Mouse (Mus musculus) liver, adult 2 months (tissue): ENCODE measurements around the gene Sdk2. TPM values are rescaled to one million over a fixed set of nuclear protein-coding genes. Genes with fewer than 3 reads are reported as not detected.

Source experiments
- DNase-seq: peaks from one replicate; pipeline ENCODE4 v3.0.0-alpha.2; 2011; ENCODE audit warnings: low read depth, low spot score; ENCODE audit errors: extremely low read depth
- H3K27ac ChIP-seq: fragments of 200-500 bp; replicated peaks from 2 replicates; pipeline ENCODE4 v1.5.1; 2012; ENCODE audit warnings: low read depth, mild to moderate bottlenecking, control low read depth, inconsistent platforms, low read length; ENCODE audit not compliant: insufficient read depth
- H3K27me3 ChIP-seq: fragments of 200-500 bp; 2 replicates; pipeline ENCODE4 v1.6.1; 2012; ENCODE audit warnings: mild to moderate bottlenecking, moderate library complexity, low read length, inconsistent platforms; ENCODE audit not compliant: control insufficient read depth, insufficient read depth
- H3K36me3 ChIP-seq: fragments of 200-500 bp; 2 replicates; pipeline ENCODE4 v1.6.1; 2012; ENCODE audit warnings: low read length, inconsistent platforms; ENCODE audit not compliant: control insufficient read depth, insufficient read depth
- H3K4me1 ChIP-seq: fragments of 200-500 bp; 2 replicates; pipeline ENCODE4 v1.6.1; 2011; ENCODE audit warnings: low read length; ENCODE audit not compliant: control insufficient read depth, insufficient read depth
- H3K4me3 ChIP-seq: fragments of 200-500 bp; 2 replicates; pipeline ENCODE4 v1.5.1; 2011; ENCODE audit warnings: low read depth, mild to moderate bottlenecking, control low read depth, low read length, moderate library complexity; ENCODE audit not compliant: insufficient read depth
- H3K79me2 ChIP-seq: fragments of 200-500 bp; 2 replicates; pipeline ENCODE4 v1.6.1; 2012; ENCODE audit warnings: inconsistent platforms, mild to moderate bottlenecking, low read length, moderate library complexity; ENCODE audit not compliant: control insufficient read depth, insufficient read depth
- H3K9ac ChIP-seq: fragments of 200-500 bp; 2 replicates; pipeline ENCODE4 v1.6.1; 2012; ENCODE audit warnings: low read depth, mild to moderate bottlenecking, control low read depth, inconsistent platforms, low read length
- CTCF ChIP-seq: fragments of 200-500 bp; IDR thresholded peaks from 2 replicates; pipeline ENCODE4 v1.5.1; 2011; ENCODE audit warnings: low read depth, low read length, control low read depth
- POLR2A ChIP-seq: fragments of 200-500 bp; IDR thresholded peaks from 2 replicates; pipeline ENCODE4 v1.6.1; 2011; ENCODE audit warnings: low read length, control low read depth; ENCODE audit not compliant: insufficient read depth; ENCODE audit errors: extremely low read depth
- WGBS: fragments of 180-500 bp; shearing (Covaris S2); methylation state at CpG from one replicate; pipeline ENCODE4 v1.1.7; 2018; 5-methylcytosine and 5-hydroxymethylcytosine counted together
- polyA plus RNA-seq: library from polyadenylated mRNA; depleted of rRNA; stranded (reverse); fragments of >200 nt; gene quantifications from 2 replicates; pipeline ENCODE4 v1.2.3, GENCODE M21; 2012
- total RNA-seq: library from RNA; depleted of rRNA; stranded (reverse); fragments of >200 nt; gene quantifications from 2 replicates; pipeline ENCODE4 v1.2.3, GENCODE M21; 2014

Sdk2 gene
- total and polyA plus RNA-seq, 2 experiments: 0.07 to 0.28 TPM

GRCm38 (mm10) chr11:114066098-114066950 lies 522 bp downstream of the Sdk2 start:
- Histone ChIP-seq H3K4me1 (no peaks in the 10 kb centered on the region), H3K4me3 (peak overlapping the region; percentile 44; the same call in 1 of the 2 replicates), H3K27me3 (peaks cover 11% of the 10 kb centered on the region; the same call in 1 of the 2 replicates), H3K27ac (no peak overlapping the region), H3K36me3 (no peaks in the 10 kb centered on the region), H3K9ac (no peak overlapping the region), H3K79me2 (no peaks in the 10 kb centered on the region)
- 2% methylated on average over 90 of the region's 90 CpGs for WGBS
- TF ChIP-seq CTCF (no peak), POLR2A (no peak)
- no peak for DNase-seq

- H3K4me3 ChIP-seq: peak overlapping the region; percentile 25; the same call in 1 of the 2 replicates
- no peak overlapping the region for H3K27ac ChIP-seq
- WGBS: 2% methylated on average over 19 of the region's 19 CpGs
- H3K4me1 ChIP-seq: no peaks in the 10 kb centered on the region
- no peak for TF ChIP-seq POLR2A
- no peak for TF ChIP-seq CTCF
- H3K9ac ChIP-seq: no peak overlapping the region; the same call in 1 of the 2 replicates
- no peaks in the 10 kb centered on the region for H3K79me2 ChIP-seq
- peaks cover 11% of the 10 kb centered on the region; the same call in 1 of the 2 replicates for H3K27me3 ChIP-seq
- DNase-seq: no peak
- H3K36me3 ChIP-seq: no peaks in the 10 kb centered on the region
Measured at GRCm38 (mm10) chr11:114065596-114065995, 1.2 kb downstream of the Sdk2 start.

- WGBS: 3% methylated on average over 31 of the region's 32 CpGs
- no peak overlapping the region for H3K27ac ChIP-seq
- TF ChIP-seq CTCF: no peak
- TF ChIP-seq POLR2A: no peak
- DNase-seq: no peak
- H3K79me2 ChIP-seq: no peaks in the 10 kb centered on the region
- H3K4me1 ChIP-seq: no peaks in the 10 kb centered on the region
- no peak overlapping the region for H3K9ac ChIP-seq
- peaks cover 11% of the 10 kb centered on the region; the same call in 1 of the 2 replicates for H3K27me3 ChIP-seq
- no peaks in the 10 kb centered on the region for H3K36me3 ChIP-seq
- H3K4me3 ChIP-seq: peak overlapping the region; percentile 22; the same call in 1 of the 2 replicates
Measured at GRCm38 (mm10) chr11:114064871-114065388, 1.9 kb downstream of the Sdk2 start.

- no peaks in the 10 kb centered on the region for H3K79me2 ChIP-seq
- no peaks in the 10 kb centered on the region for H3K36me3 ChIP-seq
- DNase-seq: no peak
- H3K27me3 ChIP-seq: peaks cover 11% of the 10 kb centered on the region; the same call in 1 of the 2 replicates
- no peak overlapping the region for H3K4me3 ChIP-seq
- TF ChIP-seq POLR2A: no peak
- TF ChIP-seq CTCF: no peak
- H3K4me1 ChIP-seq: no peaks in the 10 kb centered on the region
- 36% methylated on average over 7 of the region's 7 CpGs for WGBS
- H3K9ac ChIP-seq: no peak overlapping the region
- H3K27ac ChIP-seq: no peak overlapping the region
Measured at GRCm38 (mm10) chr11:114061946-114062345, 4.9 kb downstream of the Sdk2 start.

- peaks cover 8% of the 10 kb centered on the region; the same call in 1 of the 2 replicates for H3K27me3 ChIP-seq
- H3K4me3 ChIP-seq: no peak overlapping the region
- no peaks in the 10 kb centered on the region for H3K79me2 ChIP-seq
- no peak overlapping the region for H3K9ac ChIP-seq
- DNase-seq: no peak
- no peaks in the 10 kb centered on the region for H3K36me3 ChIP-seq
- 78% methylated on average over 2 of the region's 2 CpGs for WGBS
- no peak overlapping the region for H3K27ac ChIP-seq
- H3K4me1 ChIP-seq: no peaks in the 10 kb centered on the region
- TF ChIP-seq POLR2A (no peak), CTCF (no peak)
Measured at GRCm38 (mm10) chr11:114061265-114061664, 5.6 kb downstream of the Sdk2 start.
